Mouse (Mus musculus): Measurements from ENCODE around the gene 4930452B06Rik.

DNA sequence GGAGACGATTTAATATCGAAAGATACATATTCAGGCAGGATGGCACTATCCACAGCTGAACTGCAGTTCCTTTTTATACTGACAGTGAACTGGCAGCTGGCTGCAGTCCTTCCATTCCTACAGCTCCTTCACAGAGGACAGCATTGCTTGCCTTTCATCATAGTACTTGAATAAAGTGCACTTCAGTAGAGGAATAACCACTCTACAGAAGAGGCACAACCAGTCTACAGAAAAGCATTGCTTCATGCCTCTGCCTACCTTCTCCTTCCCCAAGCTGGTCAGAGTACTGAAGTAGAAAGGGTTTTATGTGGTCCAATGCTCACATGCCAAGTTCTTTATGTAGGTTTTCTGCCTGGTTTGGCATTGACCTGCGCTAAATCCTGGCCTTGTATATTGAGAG lies 130.0 kb downstream of the 4930452B06Rik start:
- no peak for TF ChIP-seq POLR2A (IDR thresholded peaks at IDR 0.05; ENCODE audit: control insufficient read depth in 1 of 2, insufficient read depth in 1 of 2, low read depth in 1 of 2, low read length in 2 of 2, poor library complexity in 1 of 2)
- no peak for TF ChIP-seq MAFK (IDR thresholded peaks at IDR 0.05; ENCODE audit: borderline replicate concordance, low read depth, low read length)
- TF ChIP-seq EP300 (IDR thresholded peaks at IDR 0.05; ENCODE audit: low read depth in 1 of 2, low read length in 2 of 2), result no peak
- no peak for TF ChIP-seq HCFC1 (IDR thresholded peaks at IDR 0.05; ENCODE audit: low read depth, low read length)
